Mouse (Mus musculus): ENCODE results near the gene BC030870. TPM values are rescaled to one million over a fixed set of nuclear protein-coding genes. Genes with fewer than 3 reads are reported as not detected.

The BC030870 gene
- total and polyA plus RNA-seq, 2 experiments from 2014 or later = not detected

- no peak within 1 kb of the TSS for H3K27ac ChIP-seq (ENCODE audit: low read depth)
- no peaks in the 10 kb centered on the region for H3K4me1 ChIP-seq (ENCODE audit: control insufficient read depth, insufficient read depth)
- H3K27me3 ChIP-seq (ENCODE audit: control insufficient read depth, insufficient read depth, low read length) = no peaks in the 10 kb centered on the region
- no peaks in the 10 kb centered on the region for H3K36me3 ChIP-seq (replicated peaks; ENCODE audit: control insufficient read depth, insufficient read depth, low read length)
- 82% methylated on average over 2 of the region's 2 CpGs for WGBS
- no peak within 1 kb of the TSS for H3K9ac ChIP-seq (replicated peaks; ENCODE audit: low read depth, low read length)
- H3K4me3 ChIP-seq (ENCODE audit: low read depth, low read length) = no peak within 1 kb of the TSS
- ATAC-seq (ENCODE audit: insufficient read depth, low read depth) = no peak
- H3K9me3 ChIP-seq (replicated peaks; ENCODE audit: control insufficient read depth, low read length) = no peaks in the 10 kb centered on the region
- TF ChIP-seq CTCF (IDR thresholded peaks at IDR 0.05; ENCODE audit: low read depth) (no peak), EP300 (IDR thresholded peaks at IDR 0.05; ENCODE audit: low read depth) (no peak)
- no peak within 1 kb of the TSS for H3K4me2 ChIP-seq (ENCODE audit: low read depth, low read length)
- no peak for DNase-seq (ENCODE audit: low spot score)
Observed at GRCm38 (mm10) chr8:65074733-65075132, 54.6 kb downstream of the BC030870 start, which contains the start of gene Gm10663. Gene Gm10663 (plus strand): TSS chr8:65075033.

GRCm38 (mm10) chr8:65070996-65071395 lies 58.4 kb downstream of the BC030870 start:
- Histone ChIP-seq H3K36me3 (replicated peaks; ENCODE audit: control insufficient read depth, insufficient read depth, low read length) (no peaks in the 10 kb centered on the region), H3K4me2 (ENCODE audit: low read depth, low read length) (no peak overlapping the region), H3K27me3 (ENCODE audit: control insufficient read depth, insufficient read depth, low read length) (no peaks in the 10 kb centered on the region), H3K9me3 (replicated peaks; ENCODE audit: control insufficient read depth, low read length) (no peaks in the 10 kb centered on the region), H3K9ac (replicated peaks; ENCODE audit: low read depth, low read length) (no peak overlapping the region), H3K27ac (ENCODE audit: low read depth) (no peak overlapping the region), H3K4me1 (ENCODE audit: control insufficient read depth, insufficient read depth) (no peaks in the 10 kb centered on the region), H3K4me3 (ENCODE audit: low read depth, low read length) (no peak overlapping the region)
- TF ChIP-seq EP300 (IDR thresholded peaks at IDR 0.05; ENCODE audit: low read depth) (no peak), CTCF (IDR thresholded peaks at IDR 0.05; ENCODE audit: low read depth) (no peak)
- 76% methylated on average over 4 of the region's 4 CpGs for WGBS
- ATAC-seq (ENCODE audit: insufficient read depth, low read depth) (no peak), DNase-seq (ENCODE audit: low spot score) (no peak)

- H3K4me1 ChIP-seq (ENCODE audit: control insufficient read depth, insufficient read depth) = no peaks in the 10 kb centered on the region
- no peaks in the 10 kb centered on the region for H3K27me3 ChIP-seq (ENCODE audit: control insufficient read depth, insufficient read depth, low read length)
- no peaks in the 10 kb centered on the region for H3K36me3 ChIP-seq (replicated peaks; ENCODE audit: control insufficient read depth, insufficient read depth, low read length)
- TF ChIP-seq CTCF (IDR thresholded peaks at IDR 0.05; ENCODE audit: low read depth) (no peak), EP300 (IDR thresholded peaks at IDR 0.05; ENCODE audit: low read depth) (no peak)
- H3K4me3 ChIP-seq (ENCODE audit: low read depth, low read length) = no peak overlapping the region
- 90% methylated on average over 4 of the region's 4 CpGs for WGBS
- no peaks in the 10 kb centered on the region for H3K9me3 ChIP-seq (replicated peaks; ENCODE audit: control insufficient read depth, low read length)
- DNase-seq (ENCODE audit: low spot score) (no peak), ATAC-seq (ENCODE audit: insufficient read depth, low read depth) (no peak)
- H3K27ac ChIP-seq (ENCODE audit: low read depth) = no peak overlapping the region
- H3K4me2 ChIP-seq (ENCODE audit: low read depth, low read length) = no peak overlapping the region
- no peak overlapping the region for H3K9ac ChIP-seq (replicated peaks; ENCODE audit: low read depth, low read length)
Observed at GRCm38 (mm10) chr8:65068473-65068819, 60.9 kb downstream of the BC030870 start.

GRCm38 (mm10) chr8:65067694-65068472 lies 61.5 kb downstream of the BC030870 start:
- TF ChIP-seq CTCF (IDR thresholded peaks at IDR 0.05; ENCODE audit: low read depth) = no peak
- TF ChIP-seq EP300 (IDR thresholded peaks at IDR 0.05; ENCODE audit: low read depth) = no peak
- no peak for DNase-seq (ENCODE audit: low spot score)

GRCm38 (mm10) chr8:65067031-65067430 lies 62.3 kb downstream of the BC030870 start:
- H3K4me1 ChIP-seq (ENCODE audit: control insufficient read depth, insufficient read depth) = no peaks in the 10 kb centered on the region
- no peak for DNase-seq (ENCODE audit: low spot score)
- ATAC-seq (ENCODE audit: insufficient read depth, low read depth) = no peak
- no peaks in the 10 kb centered on the region for H3K36me3 ChIP-seq (replicated peaks; ENCODE audit: control insufficient read depth, insufficient read depth, low read length)
- no peak overlapping the region for H3K4me3 ChIP-seq (ENCODE audit: low read depth, low read length)
- TF ChIP-seq EP300 (IDR thresholded peaks at IDR 0.05; ENCODE audit: low read depth) (no peak), CTCF (IDR thresholded peaks at IDR 0.05; ENCODE audit: low read depth) (no peak)
- H3K4me2 ChIP-seq (ENCODE audit: low read depth, low read length) = no peak overlapping the region
- H3K9ac ChIP-seq (replicated peaks; ENCODE audit: low read depth, low read length) = no peak overlapping the region
- 91% methylated on average over 4 of the region's 4 CpGs for WGBS
- no peak overlapping the region for H3K27ac ChIP-seq (ENCODE audit: low read depth)
- H3K27me3 ChIP-seq (ENCODE audit: control insufficient read depth, insufficient read depth, low read length) = no peaks in the 10 kb centered on the region
- H3K9me3 ChIP-seq (replicated peaks; ENCODE audit: control insufficient read depth, low read length) = no peaks in the 10 kb centered on the region

More at GRCm38 (mm10) chr8:65067694-65068472, 61.5 kb downstream of the BC030870 start:
- Histone ChIP-seq H3K4me1 (ENCODE audit: control insufficient read depth, insufficient read depth) (no peaks in the 10 kb centered on the region), H3K27ac (ENCODE audit: low read depth) (no peak overlapping the region), H3K4me2 (ENCODE audit: low read depth, low read length) (no peak overlapping the region), H3K4me3 (ENCODE audit: low read depth, low read length) (no peak overlapping the region), H3K36me3 (replicated peaks; ENCODE audit: control insufficient read depth, insufficient read depth, low read length) (no peaks in the 10 kb centered on the region), H3K9me3 (replicated peaks; ENCODE audit: control insufficient read depth, low read length) (no peaks in the 10 kb centered on the region), H3K27me3 (ENCODE audit: control insufficient read depth, insufficient read depth, low read length) (no peaks in the 10 kb centered on the region), H3K9ac (replicated peaks; ENCODE audit: low read depth, low read length) (no peak overlapping the region)
- no peak for ATAC-seq (ENCODE audit: insufficient read depth, low read depth)
- 47% methylated on average over 10 of the region's 10 CpGs for whole genome bisulfite sequencing

- DNase-seq (ENCODE audit: low spot score) (no peak), ATAC-seq (ENCODE audit: insufficient read depth, low read depth) (no peak)
- 96% methylated on average over 3 of the region's 3 CpGs for WGBS
Observed at GRCm38 (mm10) chr8:65065622-65066021, 63.7 kb downstream of the BC030870 start.

More at GRCm38 (mm10) chr8:65065622-65066021, 63.7 kb downstream of the BC030870 start:
- H3K4me1 ChIP-seq (ENCODE audit: control insufficient read depth, insufficient read depth) = no peaks in the 10 kb centered on the region
- H3K36me3 ChIP-seq (replicated peaks; ENCODE audit: control insufficient read depth, insufficient read depth, low read length) = no peaks in the 10 kb centered on the region
- no peak overlapping the region for H3K9ac ChIP-seq (replicated peaks; ENCODE audit: low read depth, low read length)
- H3K9me3 ChIP-seq (replicated peaks; ENCODE audit: control insufficient read depth, low read length) = no peaks in the 10 kb centered on the region
- no peak overlapping the region for H3K4me2 ChIP-seq (ENCODE audit: low read depth, low read length)
- no peak overlapping the region for H3K4me3 ChIP-seq (ENCODE audit: low read depth, low read length)
- no peaks in the 10 kb centered on the region for H3K27me3 ChIP-seq (ENCODE audit: control insufficient read depth, insufficient read depth, low read length)
- no peak for TF ChIP-seq CTCF (IDR thresholded peaks at IDR 0.05; ENCODE audit: low read depth)
- TF ChIP-seq EP300 (IDR thresholded peaks at IDR 0.05; ENCODE audit: low read depth) = no peak
- no peak overlapping the region for H3K27ac ChIP-seq (ENCODE audit: low read depth)

Data from heart, postnatal 0 days (tissue).